Mouse (Mus musculus): Measurements from ENCODE around the gene Rapsn.

Gene Rapsn

GRCm38 (mm10) chr2:91053181-91053933 lies 17.9 kb downstream of the Rapsn start:
- DNase-seq (ENCODE audit: low spot score) = no peak

GRCm38 (mm10) chr2:91053934-91054382 lies 18.5 kb downstream of the Rapsn start, which contains the start of gene Psmc3:
TSS of gene Psmc3 (plus strand) at chr2:91054009.
- DNase-seq (ENCODE audit: low spot score) = peak; percentile 87

GRCm38 (mm10) chr2:91058435-91058834 lies 23.0 kb downstream of the Rapsn start:
- no peak for DNase-seq (ENCODE audit: low spot score)

- DNase-seq (ENCODE audit: low spot score) = no peak
Observed at GRCm38 (mm10) chr2:91059376-91059775, 24.0 kb downstream of the Rapsn start.

- DNase-seq (ENCODE audit: low spot score) = peak; percentile 64
Observed at GRCm38 (mm10) chr2:91060544-91061355, 25.3 kb downstream of the Rapsn start.

GRCm38 (mm10) chr2:91061849-91062481 lies 26.5 kb downstream of the Rapsn start:
- DNase-seq (ENCODE audit: low spot score) = no peak

GRCm38 (mm10) chr2:91062779-91063606 lies 27.6 kb downstream of the Rapsn start:
- DNase-seq (ENCODE audit: low spot score) = no peak

GRCm38 (mm10) chr2:91064211-91064610 lies 28.8 kb downstream of the Rapsn start:
- DNase-seq (ENCODE audit: low spot score) = no peak

- no peak for DNase-seq (ENCODE audit: low spot score)
Observed at GRCm38 (mm10) chr2:91065544-91065943, 30.1 kb downstream of the Rapsn start.

GRCm38 (mm10) chr2:91066455-91066854 lies 31.0 kb downstream of the Rapsn start:
- no peak for DNase-seq (ENCODE audit: low spot score)

- DNase-seq (ENCODE audit: low spot score) = no peak
Observed at GRCm38 (mm10) chr2:91068162-91068871, 32.9 kb downstream of the Rapsn start.

GRCm38 (mm10) chr2:91068872-91069165 lies 33.4 kb downstream of the Rapsn start:
- DNase-seq (ENCODE audit: low spot score) = no peak

- DNase-seq (ENCODE audit: low spot score) = no peak
Observed at GRCm38 (mm10) chr2:91069306-91070000, 34.0 kb downstream of the Rapsn start.

- DNase-seq (ENCODE audit: low spot score) = peak; percentile 95
Observed at GRCm38 (mm10) chr2:91070076-91070800, 34.8 kb downstream of the Rapsn start, which contains the start of gene Slc39a13. TSS of gene Slc39a13 (minus strand) at chr2:91070417.

GRCm38 (mm10) chr2:91071059-91071458 lies 35.6 kb downstream of the Rapsn start:
- DNase-seq (ENCODE audit: low spot score) = no peak

GRCm38 (mm10) chr2:91072092-91072491 lies 36.7 kb downstream of the Rapsn start:
- no peak for DNase-seq (ENCODE audit: low spot score)

- no peak for DNase-seq (ENCODE audit: low spot score)
Observed at GRCm38 (mm10) chr2:91077957-91078313, 42.5 kb downstream of the Rapsn start.

GRCm38 (mm10) chr2:91078314-91079025 lies 43.0 kb downstream of the Rapsn start:
- no peak for DNase-seq (ENCODE audit: low spot score)

GRCm38 (mm10) chr2:91079026-91079384 lies 43.6 kb downstream of the Rapsn start:
- DNase-seq (ENCODE audit: low spot score) = no peak

Data from layer of hippocampus, adult 9-10 months (tissue).